Mouse (Mus musculus): ENCODE data around the gene Olfr279.

DNA sequence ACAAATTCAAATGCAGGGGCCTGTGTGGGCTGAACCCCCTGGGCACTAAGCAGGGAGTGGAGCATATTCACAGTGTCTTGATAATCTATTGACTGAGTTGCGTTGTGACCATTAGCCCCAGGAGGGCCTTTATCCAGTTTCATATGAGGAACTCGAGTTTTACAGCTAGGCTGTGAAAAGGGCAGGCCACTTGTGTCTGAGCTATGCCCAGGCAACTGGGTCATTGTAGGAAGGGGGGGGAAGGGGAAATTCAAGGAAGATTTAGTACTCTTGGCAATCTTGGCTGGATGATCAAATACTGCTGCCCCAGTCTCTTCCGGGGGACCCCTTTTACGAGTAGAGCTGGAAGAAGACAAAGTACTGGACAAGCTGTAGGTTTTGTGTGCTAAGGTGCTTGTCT lies 51.1 kb downstream of the Olfr279 start:
- TF ChIP-seq POLR2A (IDR thresholded peaks at IDR 0.05; ENCODE audit: insufficient read depth, low read length) (no peak), CTCF (IDR thresholded peaks at IDR 0.05; ENCODE audit: low read depth, low read length) (no peak), EP300 (IDR thresholded peaks at IDR 0.05; ENCODE audit: insufficient read depth, low read depth, low read length) (no peak)
